Mouse (Mus musculus) forebrain, embryonic 15.5 days (tissue): Measurements from ENCODE around the gene Tomm40l. TPM values are rescaled to one million over a fixed set of nuclear protein-coding genes. Genes with fewer than 3 reads are reported as not detected.
A peak's percentile ranks its signal among the peaks of the same experiment; 100 is the strongest.

Source experiments
- ATAC-seq: fragments of 200-750 bp; cut with Nextera tagmentation; replicated peaks from 2 replicates; pipeline ENCODE4 v1.8.0; 2017; ENCODE audit warnings: mild to moderate bottlenecking, moderate TSS enrichment, moderate library complexity
- H3K27ac ChIP-seq: fragments of 300-500 bp; sonication (generic); replicated peaks from 2 replicates; pipeline ENCODE4 v1.5.1; 2015; ENCODE audit warnings: mild to moderate bottlenecking, inconsistent platforms
- H3K27me3 ChIP-seq: fragments of 300-500 bp; sonication (generic); 2 replicates; pipeline ENCODE4 v1.6.1; 2015; ENCODE audit warnings: inconsistent platforms
- H3K36me3 ChIP-seq: fragments of 300-500 bp; sonication (generic); 2 replicates; pipeline ENCODE4 v1.6.1; 2015; ENCODE audit warnings: mild to moderate bottlenecking, inconsistent platforms
- H3K4me1 ChIP-seq: fragments of 300-500 bp; sonication (generic); 2 replicates; pipeline ENCODE4 v1.6.1; 2015; ENCODE audit warnings: inconsistent platforms
- H3K4me2 ChIP-seq: fragments of 300-500 bp; sonication (generic); replicated peaks from 2 replicates; pipeline ENCODE4 v1.6.1; 2015; ENCODE audit warnings: mild to moderate bottlenecking, inconsistent platforms
- H3K4me3 ChIP-seq: fragments of 300-500 bp; sonication (generic); 2 replicates; pipeline ENCODE4 v1.5.1; 2015; ENCODE audit warnings: mild to moderate bottlenecking, inconsistent platforms
- H3K9ac ChIP-seq: fragments of 300-500 bp; sonication (generic); replicated peaks from 2 replicates; pipeline ENCODE4 v1.6.1; 2015; ENCODE audit warnings: mild to moderate bottlenecking, inconsistent platforms
- H3K9me3 ChIP-seq: fragments of 300-500 bp; sonication (generic); 2 replicates; pipeline ENCODE4 v1.6.1; 2016; ENCODE audit warnings: inconsistent platforms
- WGBS: fragments of 180-500 bp; shearing (Covaris S2); methylation state at CpG from one replicate; pipeline ENCODE4 v1.1.7; 2015; ENCODE audit warnings: mixed read lengths; 5-methylcytosine and 5-hydroxymethylcytosine counted together
- polyA plus RNA-seq: library from polyadenylated mRNA; unstranded; fragments of >200 nt; fragmentation: Nextera tagmentation; extraction: Ambion mirVana; gene quantifications from 2 replicates; pipeline ENCODE4 v1.2.1, GENCODE M21; 2015

Gene Tomm40l
- polyA plus RNA-seq, 1 experiment from 2014 or later = 46.6 TPM

- 93% methylated on average over 14 of the region's 14 CpGs for WGBS
- no peaks in the 10 kb centered on the region for H3K27me3 ChIP-seq
- H3K4me2 ChIP-seq = no peak within 1 kb of the TSS
- H3K9ac ChIP-seq = no peak within 1 kb of the TSS
- no peak for ATAC-seq
- peaks cover 51% of the 10 kb centered on the region for H3K36me3 ChIP-seq
- H3K9me3 ChIP-seq = no peaks in the 10 kb centered on the region
- H3K4me1 ChIP-seq = no peaks in the 10 kb centered on the region
- no peak within 1 kb of the TSS for H3K4me3 ChIP-seq
- H3K27ac ChIP-seq = no peak within 1 kb of the TSS
These were observed 11.8 kb upstream of the Tomm40l start, which contains the start of gene Fcer1g for GRCm38 (mm10) chr1:171234126-171234525. TSS of gene Fcer1g (minus strand) at chr1:171234365.

GRCm38 (mm10) chr1:171232800-171233730 lies 10.8 kb upstream of the Tomm40l start:
- Histone ChIP-seq H3K9me3 (no peaks in the 10 kb centered on the region), H3K4me2 (no peak overlapping the region), H3K27me3 (no peaks in the 10 kb centered on the region), H3K27ac (no peak overlapping the region), H3K36me3 (peaks cover 40% of the 10 kb centered on the region), H3K4me3 (no peak overlapping the region), H3K9ac (no peak overlapping the region), H3K4me1 (no peaks in the 10 kb centered on the region)
- 86% methylated on average over 12 of the region's 12 CpGs for WGBS
- ATAC-seq = no peak

- Histone ChIP-seq H3K4me3 (no peak overlapping the region), H3K9me3 (no peaks in the 10 kb centered on the region), H3K36me3 (peaks cover 33% of the 10 kb centered on the region), H3K27ac (no peak overlapping the region), H3K9ac (no peak overlapping the region), H3K4me1 (no peaks in the 10 kb centered on the region), H3K27me3 (no peaks in the 10 kb centered on the region), H3K4me2 (no peak overlapping the region)
- ATAC-seq = no peak
- WGBS = 87% methylated on average over 5 of the region's 5 CpGs
These were observed 10.0 kb upstream of the Tomm40l start for GRCm38 (mm10) chr1:171232348-171232747.

DNA sequence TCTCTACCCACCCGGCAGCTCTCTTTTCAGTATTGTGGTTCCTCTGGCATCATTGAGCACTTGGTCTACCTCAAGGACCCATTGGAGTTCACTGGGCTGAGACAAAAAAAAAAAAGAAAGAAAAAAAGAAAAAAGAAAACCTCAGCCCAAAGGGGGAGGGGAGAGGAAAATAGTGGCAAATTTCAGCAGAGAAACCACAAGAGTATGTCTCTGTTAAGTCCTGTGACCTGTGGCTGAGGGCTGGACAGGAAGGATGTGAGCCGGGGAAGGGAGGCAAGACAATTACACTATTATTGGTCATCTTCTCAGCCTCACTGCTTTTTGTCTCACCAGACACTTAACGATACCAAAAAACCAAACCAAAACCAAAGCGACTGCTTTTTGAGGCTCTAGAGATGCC lies 9.5 kb upstream of the Tomm40l start:
- ATAC-seq = no peak
- Histone ChIP-seq H3K4me3 (no peak overlapping the region), H3K4me1 (no peaks in the 10 kb centered on the region), H3K27ac (no peak overlapping the region), H3K27me3 (no peaks in the 10 kb centered on the region), H3K9me3 (no peaks in the 10 kb centered on the region), H3K36me3 (peaks cover 28% of the 10 kb centered on the region), H3K9ac (no peak overlapping the region), H3K4me2 (no peak overlapping the region)
- WGBS = 79% methylated on average over 4 of the region's 4 CpGs

GRCm38 (mm10) chr1:171230215-171230614 lies 7.9 kb upstream of the Tomm40l start:
- 28% methylated on average over 3 of the region's 3 CpGs for WGBS
- H3K4me1 ChIP-seq = no peaks in the 10 kb centered on the region
- no peak for ATAC-seq

DNA sequence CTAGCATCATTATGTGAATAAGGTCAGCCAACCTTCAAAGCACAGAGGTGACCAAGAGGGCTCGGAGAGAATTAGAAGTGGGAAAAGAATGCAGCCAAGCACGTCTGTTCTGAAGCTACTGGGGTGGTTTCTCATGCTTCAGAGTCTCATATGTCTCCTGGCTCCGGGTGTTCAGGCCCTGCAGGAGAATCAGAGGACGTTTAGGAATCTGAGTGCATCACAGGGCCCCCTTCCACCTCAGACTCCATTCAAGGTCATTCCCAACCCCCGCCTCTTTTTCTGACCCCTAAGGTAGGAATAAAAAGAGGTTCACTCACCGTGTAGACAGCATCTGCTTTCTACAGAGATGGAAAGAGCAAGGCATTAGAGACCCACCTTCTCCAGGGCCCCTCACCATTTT lies 7.4 kb upstream of the Tomm40l start:
- ATAC-seq = no peak
- Histone ChIP-seq H3K9me3 (no peaks in the 10 kb centered on the region), H3K4me1 (no peaks in the 10 kb centered on the region), H3K36me3 (peaks cover 10% of the 10 kb centered on the region), H3K27ac (no peak overlapping the region), H3K9ac (no peak overlapping the region), H3K27me3 (no peaks in the 10 kb centered on the region), H3K4me2 (no peak overlapping the region), H3K4me3 (no peak overlapping the region)
- WGBS = 40% methylated on average over 6 of the region's 6 CpGs

More at GRCm38 (mm10) chr1:171230215-171230614, 7.9 kb upstream of the Tomm40l start:
- Histone ChIP-seq H3K27ac (no peak overlapping the region), H3K4me2 (no peak overlapping the region), H3K4me3 (no peak overlapping the region), H3K9ac (no peak overlapping the region), H3K36me3 (peaks cover 15% of the 10 kb centered on the region), H3K9me3 (no peaks in the 10 kb centered on the region), H3K27me3 (no peaks in the 10 kb centered on the region)

DNA sequence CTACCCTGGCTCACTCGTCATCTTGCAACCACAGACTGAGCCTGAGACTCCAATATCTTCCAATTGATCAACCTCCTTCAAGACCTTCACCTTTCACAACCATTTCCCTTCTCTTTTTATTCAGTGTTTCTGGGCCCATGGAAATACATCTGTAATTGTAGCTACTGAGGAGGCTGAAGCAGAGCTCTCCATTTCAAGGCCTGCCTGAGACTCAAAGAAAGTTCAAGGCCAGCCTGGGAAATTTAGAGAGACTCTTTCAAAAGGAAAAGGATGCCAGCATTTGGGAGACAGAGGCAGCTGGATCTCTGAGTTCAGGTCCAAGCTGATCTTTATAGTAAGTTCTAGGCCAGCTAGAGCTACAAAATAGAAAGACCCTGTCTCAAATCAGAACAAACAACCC lies 5.6 kb upstream of the Tomm40l start:
- Histone ChIP-seq H3K4me1 (peaks cover 4% of the 10 kb centered on the region; the same call in 1 of the 2 replicates), H3K9me3 (no peaks in the 10 kb centered on the region), H3K9ac (no peak overlapping the region), H3K4me2 (no peak overlapping the region), H3K27me3 (no peaks in the 10 kb centered on the region), H3K27ac (no peak overlapping the region), H3K4me3 (no peak overlapping the region), H3K36me3 (no peaks in the 10 kb centered on the region)
- ATAC-seq = no peak
- WGBS = 77% methylated on average over 1 of the region's 1 CpGs

GRCm38 (mm10) chr1:171226780-171227179 lies 4.5 kb upstream of the Tomm40l start:
- H3K4me2 ChIP-seq = no peak overlapping the region
- H3K9me3 ChIP-seq = no peaks in the 10 kb centered on the region
- no peak for ATAC-seq
- no peaks in the 10 kb centered on the region for H3K27me3 ChIP-seq
- peaks cover 8% of the 10 kb centered on the region for H3K4me1 ChIP-seq
- H3K9ac ChIP-seq = no peak overlapping the region
- no peak overlapping the region for H3K27ac ChIP-seq
- no peak overlapping the region for H3K4me3 ChIP-seq
- H3K36me3 ChIP-seq = no peaks in the 10 kb centered on the region
- WGBS = 33% methylated on average over 4 of the region's 4 CpGs

- WGBS = 82% methylated on average over 5 of the region's 5 CpGs
- Histone ChIP-seq H3K9me3 (no peaks in the 10 kb centered on the region), H3K4me1 (peaks cover 18% of the 10 kb centered on the region), H3K36me3 (peaks cover 4% of the 10 kb centered on the region; the same call in 1 of the 2 replicates), H3K9ac (no peak within 1 kb of the TSS), H3K27ac (no peak within 1 kb of the TSS), H3K4me3 (no peak within 1 kb of the TSS), H3K27me3 (no peaks in the 10 kb centered on the region), H3K4me2 (no peak within 1 kb of the TSS)
- no peak for ATAC-seq
These were observed 2.5 kb upstream of the Tomm40l start, which contains the start of gene Apoa2 for GRCm38 (mm10) chr1:171224857-171225256. TSS of gene Apoa2 (plus strand) at chr1:171225054.

DNA sequence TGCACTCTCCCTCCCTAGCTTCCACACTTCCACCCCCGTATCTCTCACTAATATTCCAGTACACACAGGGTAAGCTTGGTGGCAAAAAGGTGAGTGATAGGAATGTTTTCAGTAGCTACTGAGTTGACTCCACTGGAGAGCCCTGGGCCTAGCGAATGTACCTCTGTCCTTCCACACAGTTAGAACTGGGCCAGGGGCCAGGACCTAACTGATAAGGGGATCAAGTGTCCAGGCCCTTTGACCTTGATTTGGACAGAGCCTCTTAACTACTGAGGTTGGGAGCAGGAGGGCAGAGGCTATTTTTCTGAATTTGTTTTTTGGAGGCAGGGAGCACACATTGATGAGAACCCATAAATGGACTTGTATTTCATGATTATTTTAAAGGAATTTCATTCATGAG lies 1.5 kb upstream of the Tomm40l start:
- Histone ChIP-seq H3K9ac (no peak overlapping the region), H3K36me3 (peaks cover 13% of the 10 kb centered on the region; the same call in 1 of the 2 replicates), H3K4me3 (no peak overlapping the region), H3K27ac (no peak overlapping the region), H3K27me3 (no peaks in the 10 kb centered on the region), H3K9me3 (no peaks in the 10 kb centered on the region), H3K4me2 (no peak overlapping the region), H3K4me1 (peaks cover 18% of the 10 kb centered on the region)
- WGBS = 95% methylated on average over 2 of the region's 2 CpGs
- no peak for ATAC-seq

DNA sequence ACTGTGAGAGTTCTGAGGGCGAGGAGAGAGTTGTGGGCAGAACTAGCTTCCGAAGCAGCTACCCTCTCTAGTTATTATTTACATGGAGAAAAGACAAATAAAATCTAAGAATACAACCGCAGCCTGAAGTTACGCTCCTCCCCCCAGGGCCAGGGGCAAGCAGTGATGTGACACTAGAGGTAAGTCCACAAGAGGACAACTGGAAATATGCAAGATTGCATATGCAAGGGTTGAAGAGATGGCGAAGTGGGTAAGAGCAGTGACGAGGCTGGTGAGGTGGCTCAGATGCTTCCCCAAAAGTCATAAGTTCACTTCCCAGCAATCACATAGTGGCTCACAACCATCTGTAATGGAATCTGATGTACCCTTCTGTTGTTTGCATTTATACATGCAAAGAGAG lies 854 bp upstream of the Tomm40l start:
- no peaks in the 10 kb centered on the region for H3K9me3 ChIP-seq
- H3K4me2 ChIP-seq = peak overlapping the region; percentile 79
- WGBS = 85% methylated on average over 6 of the region's 6 CpGs
- H3K4me3 ChIP-seq = peak overlapping the region; percentile 66; the same call in 1 of the 2 replicates
- ATAC-seq = no peak
- H3K9ac ChIP-seq = no peak overlapping the region
- H3K36me3 ChIP-seq = peaks cover 16% of the 10 kb centered on the region; the same call in 1 of the 2 replicates
- H3K27me3 ChIP-seq = no peaks in the 10 kb centered on the region
- H3K4me1 ChIP-seq = peaks cover 18% of the 10 kb centered on the region
- H3K27ac ChIP-seq = peak overlapping the region; percentile 75

DNA sequence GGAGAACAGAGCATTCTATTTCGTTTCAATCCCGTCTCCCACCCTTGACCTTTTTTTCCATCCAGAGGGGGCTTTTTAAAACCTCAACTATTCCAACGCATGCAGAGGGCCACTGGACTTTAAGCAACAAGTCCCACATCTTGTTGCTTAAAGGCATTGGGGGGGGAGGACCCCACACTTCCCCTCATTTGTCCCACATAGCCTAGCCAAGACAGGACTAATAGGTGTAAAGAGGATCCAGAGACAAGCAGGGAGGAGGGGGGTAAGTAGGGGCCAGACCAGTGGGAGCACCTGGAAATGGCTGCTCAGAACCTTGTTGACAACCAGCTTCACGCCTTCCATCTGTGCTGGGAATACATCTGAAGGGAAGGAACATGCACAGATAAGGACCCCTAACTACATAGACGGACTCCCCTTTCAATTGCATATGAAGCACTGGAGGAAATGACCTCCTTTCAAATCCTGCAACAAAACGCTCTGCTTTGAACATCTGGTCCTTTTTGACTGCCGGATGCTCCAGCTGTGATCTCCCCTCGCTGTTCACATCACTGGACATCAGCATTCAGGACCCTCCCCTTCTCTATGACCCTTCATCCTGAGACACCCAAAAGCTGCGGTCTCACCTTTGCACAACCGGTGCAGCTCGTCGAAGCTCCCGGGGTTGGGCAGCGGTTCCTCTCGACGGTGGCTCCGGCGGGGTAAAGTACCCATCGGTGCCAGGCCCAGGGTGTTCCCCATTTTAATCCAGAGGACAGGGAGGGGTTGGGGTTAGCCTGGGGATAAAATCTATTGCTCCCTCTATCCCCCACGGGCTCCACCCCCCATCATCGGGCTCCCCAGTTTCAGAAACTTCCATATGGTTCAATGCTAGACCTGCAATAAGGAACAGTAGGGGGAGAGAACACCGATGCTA lies 777 bp downstream of the Tomm40l start:
- Histone ChIP-seq H3K4me2 (peak overlapping the region; percentile 79), H3K36me3 (peaks cover 19% of the 10 kb centered on the region; the same call in 1 of the 2 replicates), H3K27me3 (no peaks in the 10 kb centered on the region), H3K4me1 (peaks cover 18% of the 10 kb centered on the region), H3K9ac (peak overlapping the region; percentile 58), H3K27ac (peak overlapping the region; percentile 47; the same call in 1 of the 2 replicates), H3K4me3 (peak overlapping the region; percentile 66), H3K9me3 (no peaks in the 10 kb centered on the region)
- no peak for ATAC-seq
- 6% methylated on average over 22 of the region's 22 CpGs for WGBS
